Mouse (Mus musculus) c-Kit-negative CD71-positive TER-119-positive erythroid progenitor cells, embryonic 14.5 days (primary cell): ENCODE data around the gene Adcy5.

Experiments
- DNase-seq: peaks from one replicate; pipeline ENCODE4 v3.0.0-alpha.2; 2013; ENCODE audit warnings: low read depth, low spot score

Gene Adcy5

DNA sequence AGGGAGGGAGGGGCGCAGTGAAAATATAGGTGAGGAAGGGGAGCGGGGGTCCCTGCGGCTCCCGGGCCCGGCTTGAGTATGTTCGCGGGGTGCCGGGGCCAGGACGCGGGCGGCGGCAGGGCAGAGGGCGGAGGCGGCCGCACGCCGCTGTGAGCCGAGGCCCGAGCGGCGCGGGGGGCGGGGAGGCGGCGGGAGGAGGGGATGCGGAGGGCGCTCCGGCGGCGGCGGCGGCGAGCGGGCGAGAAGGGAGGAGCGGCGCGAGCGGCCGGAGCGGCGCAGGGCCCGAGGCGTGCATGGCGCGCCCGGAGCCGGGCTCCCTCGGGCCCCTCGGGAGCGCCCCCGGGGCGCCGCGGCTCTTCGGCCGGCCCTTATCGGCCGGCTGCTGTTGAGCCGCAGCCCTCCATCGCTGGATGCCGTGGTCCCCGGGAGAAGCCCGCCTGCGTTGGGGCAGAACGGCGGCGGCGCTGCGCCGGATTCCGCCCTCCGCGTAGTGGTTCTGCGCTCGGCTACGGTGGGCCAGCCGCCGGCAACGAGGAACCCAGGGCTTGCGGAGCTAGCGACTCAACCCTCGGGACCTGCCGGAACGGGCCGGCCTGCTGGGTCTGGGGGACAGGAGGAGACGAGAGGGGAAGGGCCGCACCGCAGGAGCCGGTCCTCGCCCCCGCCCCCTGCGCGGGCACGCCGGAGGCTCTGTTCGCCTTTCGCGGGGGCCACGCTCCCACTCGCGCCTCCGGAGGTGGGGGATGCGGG, at the start of gene Adcy5:
Gene Adcy5 (plus strand): TSS at position 237 of the 750 bp plus-strand sequence.
- no peak for DNase-seq

DNA sequence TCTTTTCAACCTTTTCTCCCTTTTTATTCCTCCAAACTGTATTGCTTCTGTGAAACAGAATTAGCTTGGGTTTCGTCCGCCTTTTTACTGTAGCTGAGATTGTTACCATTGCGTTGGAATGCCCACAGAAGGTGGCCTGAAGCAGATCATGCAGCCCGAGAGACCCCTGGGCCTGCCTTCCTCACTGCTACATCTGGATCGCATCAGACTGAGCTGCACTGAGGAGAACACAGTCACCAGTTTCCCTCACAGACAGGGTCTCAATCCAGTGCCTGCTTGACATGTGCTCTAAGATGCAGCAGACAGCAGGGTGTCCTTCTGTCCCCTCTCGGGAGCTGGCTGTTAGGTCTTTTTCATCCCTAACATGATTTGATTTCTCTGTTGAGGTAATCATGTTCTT, 46.7 kb upstream of the Adcy5 start:
- DNase-seq: no peak

DNA sequence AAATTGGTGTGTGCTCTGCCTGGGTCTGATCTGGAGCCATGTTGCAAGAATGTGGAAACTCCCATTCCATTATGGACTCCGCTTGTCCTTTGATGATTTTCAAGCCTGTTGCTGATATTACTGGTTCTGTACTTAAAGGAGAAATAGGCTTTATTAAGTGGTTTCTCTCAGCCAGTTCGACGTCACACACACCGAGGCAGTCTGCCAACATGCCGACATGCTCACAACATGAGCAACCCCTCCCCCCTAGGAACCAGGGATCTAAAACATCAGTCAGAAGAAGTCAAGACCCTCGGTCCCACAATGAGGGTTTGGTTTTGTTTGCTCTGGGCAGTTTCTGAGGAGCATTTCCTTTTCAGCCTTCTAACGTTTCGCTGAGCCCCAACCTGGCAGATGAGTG, 45.5 kb upstream of the Adcy5 start:
- DNase-seq: no peak

DNA sequence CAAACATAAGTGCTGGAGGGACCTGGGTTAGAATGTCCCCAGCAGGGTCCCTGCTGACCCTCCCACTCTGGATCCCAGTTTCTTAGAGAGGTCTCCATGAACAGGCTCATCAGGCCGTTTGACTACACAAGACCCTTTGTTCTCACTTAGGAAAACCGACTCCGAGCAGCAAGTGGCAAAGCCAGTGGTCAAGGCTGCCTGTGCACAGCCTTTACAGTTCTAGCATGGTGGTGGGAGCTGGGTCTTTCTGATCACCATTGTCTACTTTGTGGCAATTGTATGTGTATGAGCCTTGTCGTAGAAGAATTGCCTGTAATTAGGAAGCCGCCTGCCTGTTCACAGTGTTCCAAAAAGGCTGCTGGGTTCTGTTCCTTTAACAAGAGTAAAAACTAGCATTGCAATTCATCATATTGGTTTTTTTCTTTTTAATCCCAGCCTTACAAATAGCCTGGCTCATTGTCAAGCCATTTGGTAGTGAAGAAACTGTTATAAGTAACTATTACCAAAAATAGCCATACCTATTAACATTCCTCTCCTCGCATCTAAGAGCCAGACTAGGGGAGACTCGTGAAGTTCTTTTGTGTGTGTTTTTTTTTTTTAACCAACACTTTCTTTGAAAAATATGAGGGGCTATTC, 44.9 kb upstream of the Adcy5 start:
- no peak for DNase-seq

DNA sequence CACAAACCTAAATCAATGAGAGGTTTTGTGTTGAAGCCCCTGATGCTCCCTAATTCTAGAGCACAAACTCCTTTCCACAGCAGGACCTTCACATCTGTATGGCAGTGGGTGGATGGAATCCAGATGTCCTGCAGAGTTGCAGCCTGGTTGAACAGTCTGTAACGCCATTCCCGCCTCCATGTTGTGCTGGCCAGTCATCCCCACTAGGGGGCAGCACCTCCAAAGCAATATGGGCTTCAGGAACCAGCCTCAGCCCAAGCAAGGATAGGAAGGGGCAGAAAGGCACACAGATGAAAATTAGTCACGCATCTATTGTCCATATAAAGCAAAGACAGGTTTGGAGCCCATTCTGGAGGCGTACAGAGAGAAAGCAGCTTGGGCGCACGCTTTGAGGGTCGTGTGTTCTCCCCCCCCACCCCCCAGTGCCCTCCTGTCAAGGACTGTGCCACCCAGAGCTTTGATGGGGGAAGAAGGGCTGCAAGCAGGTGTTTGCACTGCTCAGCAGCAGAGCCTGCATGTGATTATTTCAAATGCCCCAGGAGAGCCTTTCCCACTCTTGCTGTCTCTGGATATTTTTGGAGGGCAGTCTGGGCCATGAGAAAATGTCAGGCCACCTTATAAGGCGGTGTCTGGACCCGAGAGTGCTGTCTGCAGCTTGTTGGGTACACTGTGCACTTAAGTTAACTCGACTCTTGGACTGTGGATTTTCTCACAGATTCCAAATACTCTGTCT, 44.1 kb upstream of the Adcy5 start:
- peak; percentile 37 for DNase-seq

DNA sequence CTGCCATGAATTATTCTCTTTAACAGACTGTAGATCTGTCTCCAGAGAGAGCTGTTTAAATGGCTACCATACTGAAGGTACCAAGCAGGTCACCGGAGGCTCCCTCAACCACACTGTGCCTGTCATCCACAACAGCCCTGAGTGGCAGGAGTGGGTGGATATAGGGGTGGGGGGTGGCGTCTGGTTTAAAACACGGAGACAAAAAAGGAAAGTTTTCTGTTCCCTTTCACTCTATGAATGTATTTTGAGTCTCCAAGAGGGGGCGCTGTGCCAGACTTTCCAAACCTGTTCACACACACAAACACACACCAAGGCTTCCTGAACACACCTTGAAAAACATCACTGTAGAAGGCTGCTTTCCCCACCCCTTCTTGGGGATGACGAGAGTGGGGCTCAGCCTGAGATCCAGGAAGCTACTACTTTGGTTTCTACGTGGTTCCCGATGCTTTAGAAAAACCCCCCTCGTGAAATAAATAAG, 43.5 kb upstream of the Adcy5 start:
- DNase-seq: no peak

DNA sequence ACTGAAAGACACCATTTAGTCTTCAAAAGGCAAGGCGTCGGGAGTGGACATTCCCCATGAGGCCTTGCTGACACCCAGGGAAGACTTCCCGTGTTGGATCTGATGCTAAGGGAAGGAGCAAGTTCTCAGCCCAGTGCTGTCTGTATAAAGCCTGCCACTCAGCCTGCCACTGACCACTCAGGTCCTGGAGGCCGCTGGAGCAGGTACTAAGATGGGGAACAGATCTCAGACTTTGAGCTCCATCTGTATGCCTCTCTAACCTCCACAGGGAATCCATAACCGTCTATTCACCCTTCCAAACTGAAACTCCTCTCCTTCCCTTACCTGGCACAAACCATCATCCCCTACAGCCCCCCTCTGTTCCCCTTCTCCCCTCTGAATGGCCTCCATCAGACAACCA, 41.2 kb upstream of the Adcy5 start:
- no peak for DNase-seq

DNA sequence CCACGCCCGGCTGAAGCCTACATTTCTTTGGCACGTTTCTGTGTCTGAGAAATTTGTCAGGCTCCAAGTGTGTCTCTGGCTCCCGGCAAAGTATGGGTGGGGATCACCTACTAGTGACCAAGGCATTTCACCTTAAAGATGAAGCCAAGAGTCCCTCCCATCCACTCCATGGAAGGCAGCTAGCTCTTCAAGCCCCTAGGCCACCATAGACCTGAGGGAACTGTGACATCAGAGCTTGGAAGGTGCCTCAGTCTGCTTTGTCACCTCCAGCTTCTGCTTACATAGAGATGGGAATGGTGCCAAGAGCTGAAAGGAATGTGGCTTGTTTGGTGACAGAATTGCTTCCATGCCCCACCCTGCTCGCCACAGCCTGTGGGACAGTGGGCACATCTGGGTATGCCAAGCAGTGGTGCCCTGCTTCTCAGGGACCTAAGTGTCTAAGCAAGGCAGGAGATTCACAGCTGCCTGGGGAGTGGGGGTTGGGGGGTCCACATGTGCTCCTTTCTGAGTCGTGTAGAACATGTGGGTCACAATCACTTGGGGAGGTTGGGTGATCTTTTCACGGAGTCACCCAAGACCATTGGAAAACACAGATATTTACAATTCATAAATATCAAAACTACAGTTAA, 38.2 kb upstream of the Adcy5 start:
- no peak for DNase-seq

DNA sequence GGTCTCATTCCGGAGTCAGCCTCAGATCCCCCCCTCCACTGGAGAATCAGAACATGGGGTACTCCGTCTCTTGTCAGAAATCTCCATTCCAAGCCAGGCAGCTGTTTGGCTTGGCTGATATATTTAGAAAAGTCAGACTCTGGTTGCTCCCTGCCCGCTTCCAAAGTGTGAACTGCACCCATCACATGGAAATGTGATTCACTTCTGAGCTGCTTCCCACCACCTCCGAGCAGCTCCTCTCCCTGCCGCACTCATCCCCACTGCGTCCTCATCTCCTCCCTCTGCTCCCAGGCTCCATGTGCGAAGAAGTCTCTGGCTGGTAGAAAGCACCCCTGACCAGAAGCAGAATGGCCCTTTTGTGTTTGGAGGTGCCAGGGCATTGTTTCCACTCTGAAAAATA, 37.2 kb upstream of the Adcy5 start:
- no peak for DNase-seq

DNA sequence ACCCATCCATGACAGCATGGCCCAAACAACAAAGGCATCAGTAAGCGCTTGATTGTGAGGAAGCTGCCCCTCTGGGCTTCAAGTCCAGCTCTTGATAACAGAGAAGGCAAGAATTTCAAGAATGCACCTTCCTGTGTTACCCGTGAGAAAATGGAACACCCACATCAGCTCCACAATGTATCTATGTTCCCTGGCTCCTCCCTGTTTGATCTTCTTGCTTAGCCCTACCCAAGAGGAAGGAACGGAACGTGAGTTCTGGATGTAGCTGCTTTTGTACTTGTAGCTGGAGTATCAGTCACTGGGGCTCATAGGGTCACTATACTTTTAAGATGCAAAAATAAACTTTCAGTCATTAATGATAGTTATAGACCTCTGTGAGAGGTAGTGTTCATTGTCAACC, 34.1 kb upstream of the Adcy5 start:
- DNase-seq: no peak

DNA sequence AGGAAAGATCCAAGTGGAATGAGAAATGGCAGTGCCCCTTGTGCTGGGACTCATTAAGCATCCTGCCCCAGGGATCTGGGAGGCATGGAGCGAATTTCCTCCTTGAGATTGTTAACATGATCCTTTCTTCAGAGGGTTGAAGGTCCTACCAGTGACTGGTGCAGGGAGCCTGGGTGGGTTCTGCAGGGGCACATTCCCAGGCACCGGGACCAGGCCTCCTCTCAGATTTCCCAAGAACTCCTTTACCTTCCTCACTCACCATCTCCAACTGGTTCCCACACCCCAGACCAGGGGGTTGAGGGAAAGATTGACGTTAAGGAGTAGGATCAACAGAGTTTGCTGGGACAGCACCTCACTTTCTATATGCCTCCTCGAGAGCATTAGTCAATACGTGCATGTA, 27.4 kb upstream of the Adcy5 start:
- no peak for DNase-seq

DNA sequence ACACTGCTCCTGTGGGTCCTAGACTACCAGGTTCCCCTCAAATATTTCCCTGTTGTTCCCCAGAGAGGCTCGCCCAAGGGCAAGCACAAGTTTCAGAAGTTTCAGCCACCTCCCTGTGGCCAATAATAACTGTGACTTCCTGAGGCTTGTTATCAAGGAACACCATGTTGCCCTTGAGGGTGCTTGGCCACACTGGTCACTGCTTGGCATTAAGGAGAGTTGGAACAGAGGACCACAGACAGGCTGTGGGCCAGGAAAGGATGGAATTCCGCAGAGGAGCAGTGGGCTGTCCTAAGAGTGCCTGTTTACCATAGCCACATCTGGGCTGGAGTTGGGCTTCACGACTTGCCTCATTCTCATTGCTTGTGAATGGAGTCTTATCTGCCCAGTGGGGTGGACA, 24.5 kb upstream of the Adcy5 start:
- DNase-seq: no peak

DNA sequence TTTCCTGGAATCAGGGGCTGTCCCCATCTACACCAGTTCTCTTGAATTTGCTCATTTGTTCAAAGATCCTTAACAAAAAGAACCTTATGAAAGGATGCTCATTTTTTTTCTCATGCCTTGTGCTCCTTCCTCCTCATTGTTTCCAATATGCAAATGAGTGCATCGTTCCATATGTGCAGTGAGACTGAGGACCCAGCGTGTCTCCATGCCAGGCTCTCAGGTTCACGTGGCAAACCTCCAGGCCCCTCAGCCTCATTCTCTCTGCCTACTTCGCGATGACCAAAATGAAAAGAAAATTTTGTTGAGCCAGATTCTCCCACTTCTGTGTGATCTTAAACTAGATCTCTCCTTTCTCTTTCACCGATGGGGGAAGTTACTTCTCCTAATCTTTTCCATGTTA, 15.3 kb upstream of the Adcy5 start:
- DNase-seq: no peak

DNA sequence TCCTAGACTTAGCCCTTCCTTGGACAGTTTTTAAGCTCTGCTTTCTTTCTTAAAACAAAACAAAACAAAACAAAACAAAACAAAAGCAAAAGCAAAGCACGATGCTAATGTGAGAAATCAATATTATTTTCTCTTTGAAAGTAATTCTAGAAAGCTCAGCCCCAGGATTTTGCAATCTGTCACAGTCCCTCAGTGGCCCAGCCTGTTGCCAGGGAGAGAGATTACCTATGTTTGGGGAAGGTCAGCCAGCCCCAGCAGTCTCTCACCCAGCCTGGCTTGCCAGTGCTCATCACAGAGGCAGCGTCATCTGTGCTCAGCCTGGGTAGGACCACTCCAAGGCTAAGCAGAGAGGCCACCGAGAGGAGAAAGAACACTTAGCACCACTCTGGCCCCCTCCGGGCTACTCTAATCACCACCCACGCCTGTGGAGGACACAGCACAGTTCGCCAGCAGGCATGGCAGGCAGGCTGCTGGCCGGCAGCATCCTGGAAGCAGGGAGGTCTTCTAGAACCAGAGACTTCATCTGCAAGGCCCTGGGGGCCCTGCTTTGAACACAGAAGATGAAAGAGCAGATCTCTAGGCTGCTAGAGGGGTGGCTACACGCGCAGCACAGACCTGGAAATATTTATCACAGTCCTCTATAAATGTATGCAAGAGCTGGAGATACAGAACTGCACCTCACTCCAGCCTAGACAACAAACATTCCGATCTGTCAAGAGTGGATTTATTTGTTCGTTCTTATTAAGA, 14.6 kb upstream of the Adcy5 start:
- DNase-seq: no peak

DNA sequence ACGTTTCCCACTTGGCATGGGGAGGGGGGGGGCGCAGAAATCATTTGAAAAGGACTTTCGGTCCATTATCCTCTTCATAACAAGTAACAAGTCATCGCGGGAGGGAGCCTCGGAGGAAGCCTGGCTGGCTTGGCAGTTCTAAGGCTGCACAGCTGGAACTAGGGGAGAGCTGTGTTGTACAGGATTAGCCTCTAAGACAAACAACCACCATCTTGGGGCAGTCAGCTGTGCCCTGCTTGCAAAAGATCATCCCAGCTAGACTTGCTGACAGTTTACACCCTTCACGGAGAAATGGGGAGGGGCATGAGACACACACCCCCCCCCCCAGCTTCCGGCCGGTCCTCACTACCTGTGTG, 14.1 kb upstream of the Adcy5 start:
- DNase-seq: no peak

DNA sequence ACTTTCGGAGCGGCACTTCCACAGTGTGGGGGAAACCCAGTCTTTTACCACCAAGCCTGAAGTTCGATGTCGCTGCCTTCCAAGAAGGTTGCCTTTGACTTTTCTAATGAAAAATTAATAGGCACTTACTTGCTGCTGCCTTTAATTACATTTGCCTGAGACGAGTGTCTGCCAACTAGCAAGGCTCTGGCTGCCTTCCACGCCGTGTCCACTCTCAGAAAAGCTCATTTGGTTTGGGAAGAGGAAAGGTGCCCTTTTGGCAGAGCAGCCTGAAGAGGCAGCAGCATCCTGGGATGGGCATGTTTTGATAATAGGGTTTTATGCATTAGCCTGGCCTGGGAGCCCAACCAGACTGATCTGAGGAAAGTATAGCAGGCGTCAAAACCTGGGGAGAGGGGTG, 12.8 kb upstream of the Adcy5 start:
- no peak for DNase-seq

DNA sequence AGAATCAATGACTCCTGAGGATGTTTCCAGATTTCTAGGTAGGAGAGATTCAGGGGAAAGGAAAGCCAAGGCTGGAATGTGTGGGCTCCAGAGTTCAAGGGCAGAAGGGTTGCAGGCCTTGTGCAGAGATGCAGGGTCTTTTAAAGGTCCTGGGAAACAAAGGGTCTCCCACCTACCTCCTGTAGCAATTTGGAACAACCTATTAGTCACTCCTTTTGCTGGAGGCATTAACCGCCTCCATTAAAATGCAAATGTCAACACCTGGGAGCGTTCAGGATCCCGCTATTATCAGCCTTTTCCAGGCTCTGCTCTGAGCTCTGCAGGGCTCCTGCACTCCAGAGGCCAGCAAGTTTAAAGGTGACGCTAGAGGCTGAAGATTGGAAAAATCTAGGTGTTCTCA, 8.5 kb upstream of the Adcy5 start:
- no peak for DNase-seq

DNA sequence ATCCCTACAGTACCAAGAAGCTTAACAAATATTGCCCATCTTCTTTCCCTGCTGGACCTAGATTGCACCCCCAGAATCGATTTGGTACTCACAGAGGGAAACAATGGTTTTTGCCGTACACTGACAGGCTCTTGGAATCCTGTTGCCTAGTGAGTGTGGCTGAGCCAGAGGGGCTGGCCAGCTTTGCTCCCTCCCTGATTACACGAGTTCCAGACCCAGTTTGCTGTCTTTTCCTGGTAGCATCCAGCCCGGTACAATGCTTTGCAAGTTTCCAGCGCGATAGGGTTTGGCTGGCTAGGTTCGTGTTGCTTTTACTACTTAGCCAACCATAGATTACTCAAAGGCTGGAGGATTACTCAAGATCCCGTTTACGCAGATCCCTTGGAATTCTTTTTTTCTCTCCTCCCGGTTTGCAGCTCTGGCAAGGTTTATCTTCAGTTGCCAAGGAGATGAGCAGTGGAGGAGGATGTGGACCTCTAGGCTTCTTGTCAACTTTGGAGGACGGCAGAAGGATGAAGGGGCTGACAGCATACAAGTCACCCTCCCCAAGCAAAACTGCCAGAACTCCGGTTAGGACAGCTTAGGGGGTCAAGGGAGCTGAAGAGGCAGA, 1.4 kb upstream of the Adcy5 start:
- DNase-seq: no peak

DNA sequence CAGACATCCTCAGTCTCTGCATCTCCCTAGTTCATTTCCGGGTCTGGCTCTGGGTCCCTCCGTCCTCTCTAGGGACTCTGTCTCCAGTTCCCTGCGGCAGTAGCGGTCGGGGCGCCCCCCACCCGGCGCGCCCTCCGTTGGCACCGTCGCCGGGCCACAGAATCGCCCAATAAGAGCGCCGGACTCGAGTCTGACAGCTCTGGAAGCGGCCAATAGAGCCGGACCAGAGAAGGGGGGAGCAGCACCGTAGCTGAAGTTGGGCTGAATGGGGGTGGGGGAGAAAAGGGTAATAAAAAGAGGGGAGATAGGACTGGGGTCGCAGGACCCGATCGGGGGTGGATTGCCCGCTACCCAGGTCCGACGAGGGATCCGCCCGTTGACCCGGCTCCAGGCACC, 434 bp upstream of the Adcy5 start:
- DNase-seq: no peak

DNA sequence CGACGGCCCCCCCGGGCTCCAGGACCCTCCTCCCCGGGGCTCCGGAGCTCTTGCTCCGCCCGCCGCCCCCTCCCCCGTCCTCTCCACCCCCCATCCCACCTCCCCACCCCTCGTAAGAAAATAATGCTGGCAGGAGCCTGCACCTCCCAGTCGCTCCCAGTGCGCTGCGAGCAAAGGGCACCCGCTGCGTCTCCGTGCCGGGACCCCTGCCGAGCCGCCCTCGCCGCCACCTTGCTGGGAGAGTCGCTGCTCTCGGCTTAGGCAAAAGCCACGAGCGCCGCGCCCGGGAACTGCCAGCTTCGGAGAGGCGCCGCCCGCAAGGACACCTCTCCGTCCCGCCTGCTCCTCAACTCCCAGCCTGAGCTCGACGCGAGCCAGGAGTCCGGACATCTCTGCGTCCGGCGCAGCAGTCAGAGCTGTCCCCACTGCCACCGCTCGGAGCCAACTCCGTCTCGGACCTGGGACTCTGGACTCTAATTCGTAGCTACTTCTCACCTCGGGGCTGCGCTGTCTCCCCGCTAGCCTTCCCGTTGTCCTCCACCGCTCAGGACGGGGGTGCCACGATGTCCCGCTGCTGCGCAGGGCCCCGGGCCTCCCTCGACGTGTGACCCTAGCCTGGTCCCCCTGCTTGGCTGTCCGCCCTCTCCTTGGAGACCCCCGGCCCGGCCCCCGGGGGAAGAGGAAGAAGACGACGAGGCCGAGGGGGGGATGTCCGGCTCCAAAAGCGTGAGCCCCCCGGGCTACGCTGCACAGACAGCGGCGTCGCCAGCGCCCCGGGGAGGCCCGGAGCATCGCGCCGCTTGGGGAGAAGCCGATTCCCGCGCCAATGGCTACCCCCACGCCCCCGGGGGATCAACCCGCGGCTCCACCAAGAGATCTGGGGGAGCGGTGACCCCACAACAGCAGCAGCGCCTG, 971 bp downstream of the Adcy5 start:
- no peak for DNase-seq
